Mouse (Mus musculus) kidney, adult 8-10 months (tissue): ENCODE results near the gene Ccdc42.

Experiments
- DNase-seq, 2 experiments: peaks; one replicate each; pipeline ENCODE4 v3.0.0; 2022

The Ccdc42 gene

GRCm38 (mm10) chr11:68589055-68589809 lies 2.4 kb downstream of the Ccdc42 start:
- peak; percentile 72 to 88 for DNase-seq

GRCm38 (mm10) chr11:68591708-68592107 lies 4.9 kb downstream of the Ccdc42 start:
- no peak for DNase-seq

GRCm38 (mm10) chr11:68593247-68593646 lies 6.4 kb downstream of the Ccdc42 start:
- DNase-seq, result no peak

- DNase-seq, result no peak
These were observed 11.1 kb downstream of the Ccdc42 start for GRCm38 (mm10) chr11:68597912-68598311.

- DNase-seq, result no peak
These were observed 13.8 kb downstream of the Ccdc42 start for GRCm38 (mm10) chr11:68600551-68601021.

- DNase-seq, result no peak
These were observed 14.7 kb downstream of the Ccdc42 start for GRCm38 (mm10) chr11:68601486-68601991.

GRCm38 (mm10) chr11:68602200-68602931 lies 15.5 kb downstream of the Ccdc42 start:
- DNase-seq, result no peak

- no peak for DNase-seq
These were observed 20.2 kb downstream of the Ccdc42 start for GRCm38 (mm10) chr11:68607046-68607445.

- DNase-seq, result no peak
These were observed 23.2 kb downstream of the Ccdc42 start for GRCm38 (mm10) chr11:68609910-68610566.

GRCm38 (mm10) chr11:68610567-68610947 lies 23.7 kb downstream of the Ccdc42 start:
- DNase-seq, result no peak

- DNase-seq, result no peak
These were observed 26.4 kb downstream of the Ccdc42 start for GRCm38 (mm10) chr11:68613071-68613711.

- DNase-seq, result no peak
These were observed 35.9 kb downstream of the Ccdc42 start for GRCm38 (mm10) chr11:68622751-68623150.

- DNase-seq, result peak in 1 of 2 experiments; percentile 18
These were observed 36.5 kb downstream of the Ccdc42 start for GRCm38 (mm10) chr11:68623225-68623870.

- DNase-seq, result no peak
These were observed 37.0 kb downstream of the Ccdc42 start for GRCm38 (mm10) chr11:68623871-68624258.

- no peak for DNase-seq
These were observed 44.9 kb downstream of the Ccdc42 start for GRCm38 (mm10) chr11:68631611-68632316.

GRCm38 (mm10) chr11:68637861-68638615 lies 51.2 kb downstream of the Ccdc42 start:
- DNase-seq, result peak; percentile 30 to 34

- DNase-seq, result no peak
These were observed 54.5 kb downstream of the Ccdc42 start for GRCm38 (mm10) chr11:68641361-68641760.

- DNase-seq, result peak in 1 of 2 experiments; percentile 20
These were observed 58.0 kb downstream of the Ccdc42 start for GRCm38 (mm10) chr11:68644781-68645180.
